Mouse (Mus musculus): ENCODE measurements around the gene B3gnt9. TPM values are rescaled to one million over a fixed set of nuclear protein-coding genes. Genes with fewer than 3 reads are reported as not detected.

Gene B3gnt9
- total and polyA plus RNA-seq, 2 experiments from 2014 or later, result 6.8 to 11.4 TPM

- H3K4me1 ChIP-seq (ENCODE audit: insufficient read depth), result peaks cover 29% of the 10 kb centered on the region
- peak; percentile 89 for TF ChIP-seq CTCF (IDR thresholded peaks at IDR 0.05; ENCODE audit: low read depth)
- ATAC-seq (no peak), DNase-seq (peak; percentile 82)
- WGBS, result 7% methylated on average over 31 of the region's 31 CpGs
- H3K4me2 ChIP-seq (ENCODE audit: low read depth), result peak overlapping the region; percentile 69
- no peaks in the 10 kb centered on the region for H3K27me3 ChIP-seq (ENCODE audit: insufficient read depth, low read length)
- H3K36me3 ChIP-seq (ENCODE audit: insufficient read depth), result no peaks in the 10 kb centered on the region
- H3K27ac ChIP-seq (ENCODE audit: low read depth, low read length), result no peak overlapping the region
- H3K9me3 ChIP-seq (ENCODE audit: low read length), result no peaks in the 10 kb centered on the region
- peak overlapping the region; percentile 62 for H3K4me3 ChIP-seq (ENCODE audit: low read depth, low read length)
- peak overlapping the region; percentile 83; the same call in 1 of the 2 replicates for H3K9ac ChIP-seq
Observed at GRCm38 (mm10) chr8:105290554-105291314, 35.8 kb upstream of the B3gnt9 start.

- peak; percentile 67 for DNase-seq
- Histone ChIP-seq H3K9me3 (ENCODE audit: low read length) (no peaks in the 10 kb centered on the region), H3K4me2 (ENCODE audit: low read depth) (peak within 1 kb of the TSS; percentile 69), H3K4me1 (ENCODE audit: insufficient read depth) (peaks cover 29% of the 10 kb centered on the region), H3K36me3 (ENCODE audit: insufficient read depth) (0 out of 2 replicates have a peak, but pooled peaks cover 7% of the 10 kb centered on the region), H3K9ac (peak within 1 kb of the TSS; percentile 83), H3K27ac (ENCODE audit: low read depth, low read length) (peak within 1 kb of the TSS; percentile 97), H3K27me3 (ENCODE audit: insufficient read depth, low read length) (no peaks in the 10 kb centered on the region), H3K4me3 (ENCODE audit: low read depth, low read length) (peak within 1 kb of the TSS; percentile 62)
- peak; percentile 83 for TF ChIP-seq CTCF (IDR thresholded peaks at IDR 0.05; ENCODE audit: low read depth)
- 4% methylated on average over 43 of the region's 43 CpGs for WGBS
- ATAC-seq, result peak; percentile 42
Observed at GRCm38 (mm10) chr8:105289805-105290460, 35.0 kb upstream of the B3gnt9 start, which contains the start of gene 4931428F04Rik. Gene 4931428F04Rik (minus strand): TSS chr8:105289864.

GRCm38 (mm10) chr8:105288958-105289732, 34.2 kb upstream of the B3gnt9 start:
- Histone ChIP-seq H3K27ac (ENCODE audit: low read depth, low read length) (peak overlapping the region; percentile 97), H3K36me3 (ENCODE audit: insufficient read depth) (0 out of 2 replicates have a peak, but pooled peaks cover 11% of the 10 kb centered on the region), H3K27me3 (ENCODE audit: insufficient read depth, low read length) (no peaks in the 10 kb centered on the region), H3K4me2 (ENCODE audit: low read depth) (peak overlapping the region; percentile 69), H3K9me3 (ENCODE audit: low read length) (no peaks in the 10 kb centered on the region), H3K4me3 (ENCODE audit: low read depth, low read length) (peak overlapping the region; percentile 62), H3K9ac (peak overlapping the region; percentile 83), H3K4me1 (ENCODE audit: insufficient read depth) (peaks cover 29% of the 10 kb centered on the region)
- peak; percentile 51 for TF ChIP-seq CTCF (IDR thresholded peaks at IDR 0.05; ENCODE audit: low read depth)
- DNase-seq, result peak; percentile 99
- peak; percentile 94 for ATAC-seq
- WGBS, result under 1% methylated on average over 53 of the region's 53 CpGs

GRCm38 (mm10) chr8:105288231-105288630, 33.3 kb upstream of the B3gnt9 start:
- Histone ChIP-seq H3K9me3 (ENCODE audit: low read length) (no peaks in the 10 kb centered on the region), H3K4me3 (ENCODE audit: low read depth, low read length) (peak overlapping the region; percentile 62), H3K27ac (ENCODE audit: low read depth, low read length) (peak overlapping the region; percentile 97; the same call in 1 of the 2 replicates), H3K27me3 (ENCODE audit: insufficient read depth, low read length) (no peaks in the 10 kb centered on the region), H3K4me1 (ENCODE audit: insufficient read depth) (peaks cover 29% of the 10 kb centered on the region), H3K9ac (peak overlapping the region; percentile 83), H3K36me3 (ENCODE audit: insufficient read depth) (peaks cover 16% of the 10 kb centered on the region), H3K4me2 (ENCODE audit: low read depth) (peak overlapping the region; percentile 69)
- WGBS, result 77% methylated on average over 5 of the region's 5 CpGs
- TF ChIP-seq CTCF (IDR thresholded peaks at IDR 0.05; ENCODE audit: low read depth), result peak; percentile 17; the same call in 1 of the 2 replicates
- DNase-seq (no peak), ATAC-seq (no peak)

DNA sequence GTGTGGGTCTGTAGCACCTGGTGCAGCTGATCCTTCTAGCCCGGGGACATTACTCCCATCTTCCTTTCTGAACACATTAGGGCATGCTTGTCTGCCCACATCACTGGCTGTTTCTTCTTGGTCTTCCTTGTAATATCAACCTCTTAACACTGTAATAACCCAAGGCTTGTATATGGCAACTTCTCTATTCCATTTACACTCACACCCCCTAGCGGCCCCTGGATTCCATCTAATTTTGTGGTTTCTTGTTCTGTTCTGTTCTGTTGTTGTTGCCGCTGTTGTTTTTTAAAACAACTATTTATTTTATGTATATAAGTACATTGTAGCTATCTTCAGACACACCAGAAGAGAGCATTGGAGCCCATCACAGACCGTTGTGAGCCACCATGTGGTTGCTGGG, 32.0 kb upstream of the B3gnt9 start:
- Histone ChIP-seq H3K27ac (ENCODE audit: low read depth, low read length) (no peak overlapping the region), H3K9me3 (ENCODE audit: low read length) (no peaks in the 10 kb centered on the region), H3K9ac (no peak overlapping the region), H3K4me1 (ENCODE audit: insufficient read depth) (peaks cover 29% of the 10 kb centered on the region), H3K4me2 (ENCODE audit: low read depth) (peak overlapping the region; percentile 69), H3K27me3 (ENCODE audit: insufficient read depth, low read length) (no peaks in the 10 kb centered on the region), H3K36me3 (ENCODE audit: insufficient read depth) (peaks cover 28% of the 10 kb centered on the region), H3K4me3 (ENCODE audit: low read depth, low read length) (no peak overlapping the region)
- 91% methylated on average over 4 of the region's 4 CpGs for WGBS
- TF ChIP-seq CTCF (IDR thresholded peaks at IDR 0.05; ENCODE audit: low read depth), result no peak
- ATAC-seq (no peak), DNase-seq (no peak)

GRCm38 (mm10) chr8:105285514-105285913, 30.6 kb upstream of the B3gnt9 start:
- no peak for TF ChIP-seq CTCF (IDR thresholded peaks at IDR 0.05; ENCODE audit: low read depth)
- H3K4me3 ChIP-seq (ENCODE audit: low read depth, low read length), result no peak overlapping the region
- H3K27ac ChIP-seq (ENCODE audit: low read depth, low read length), result no peak overlapping the region
- DNase-seq, result no peak
- WGBS, result 49% methylated on average over 12 of the region's 12 CpGs
- H3K36me3 ChIP-seq (ENCODE audit: insufficient read depth), result peaks cover 35% of the 10 kb centered on the region
- H3K4me1 ChIP-seq (ENCODE audit: insufficient read depth), result peaks cover 22% of the 10 kb centered on the region
- H3K9ac ChIP-seq, result no peak overlapping the region
- no peak overlapping the region for H3K4me2 ChIP-seq (ENCODE audit: low read depth)
- H3K27me3 ChIP-seq (ENCODE audit: insufficient read depth, low read length), result no peaks in the 10 kb centered on the region
- H3K9me3 ChIP-seq (ENCODE audit: low read length), result no peaks in the 10 kb centered on the region
- no peak for ATAC-seq

All from forebrain, postnatal 0 days (tissue).